Mouse (Mus musculus): ENCODE results near the gene Gucy1b2.
A peak's percentile ranks its signal among the peaks of the same experiment; 100 is the strongest.

The Gucy1b2 gene

DNA sequence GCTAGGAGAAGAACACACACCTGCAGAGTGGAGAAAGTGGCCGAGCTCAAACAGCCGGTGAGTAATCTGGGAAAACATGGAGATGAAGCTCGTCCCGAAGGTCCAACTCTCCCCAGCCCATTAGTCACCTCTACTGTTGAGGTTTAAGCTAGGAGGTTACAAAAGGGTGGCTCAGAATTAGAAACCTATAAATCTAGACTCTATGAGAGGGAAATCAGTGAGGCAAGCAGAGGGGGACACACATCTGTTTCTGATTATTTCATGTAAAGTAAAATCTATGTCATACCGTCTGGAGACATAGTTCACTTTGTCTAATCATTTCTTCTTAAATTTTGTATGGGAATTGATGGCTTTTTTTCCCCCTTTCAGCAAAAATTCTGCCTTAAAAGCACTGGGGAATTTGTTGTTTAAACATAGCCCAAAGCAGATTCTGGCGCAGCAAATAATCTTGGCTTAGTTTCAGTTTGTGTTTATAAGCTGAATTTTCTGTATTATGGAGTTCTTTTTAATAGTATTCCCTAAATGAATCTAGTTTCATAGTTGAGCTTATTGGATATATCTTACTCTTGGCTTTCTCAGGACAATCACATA is 12.2 kb downstream of the Gucy1b2 start:
- DNase-seq (ENCODE audit: low spot score), result no peak

DNA sequence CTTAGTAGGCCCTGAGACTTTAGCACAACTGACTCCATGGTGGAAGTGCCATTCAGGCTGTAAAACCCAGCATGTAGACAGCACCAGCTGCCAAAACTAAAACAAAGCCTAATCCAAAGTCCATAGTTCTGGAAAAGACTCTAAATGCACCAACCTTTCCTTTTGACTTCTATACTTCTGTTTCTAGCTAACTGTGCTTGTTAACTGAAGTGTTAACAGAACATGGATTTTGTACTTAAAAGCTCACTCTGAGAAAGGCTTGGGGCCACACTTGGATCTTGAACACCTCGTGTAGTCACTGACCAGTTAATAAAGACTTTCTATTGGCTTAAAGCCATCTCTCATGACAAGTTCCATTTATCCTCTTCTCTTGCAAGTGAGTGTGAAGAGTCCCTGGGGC is 13.1 kb downstream of the Gucy1b2 start:
- DNase-seq (ENCODE audit: low spot score), result no peak

DNA sequence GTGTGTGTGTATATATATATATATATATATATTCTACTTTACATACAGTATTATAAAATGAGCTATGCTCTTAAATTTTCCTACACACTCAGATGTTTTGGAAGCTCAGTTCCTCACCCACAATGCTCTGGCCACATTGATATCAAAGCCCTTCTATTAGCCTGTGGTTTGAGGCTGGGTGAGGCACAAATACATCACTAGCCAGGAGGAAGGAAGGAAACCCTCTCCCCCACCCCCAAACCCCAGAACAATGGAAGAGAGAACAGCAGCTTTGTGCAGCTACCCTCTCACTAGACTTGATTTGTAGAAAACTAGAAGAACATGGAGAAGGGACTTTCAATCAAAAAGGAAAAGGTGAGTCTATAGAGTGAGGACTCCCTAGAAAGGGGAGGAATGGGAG is 16.1 kb downstream of the Gucy1b2 start:
- no peak for DNase-seq (ENCODE audit: low spot score)

DNA sequence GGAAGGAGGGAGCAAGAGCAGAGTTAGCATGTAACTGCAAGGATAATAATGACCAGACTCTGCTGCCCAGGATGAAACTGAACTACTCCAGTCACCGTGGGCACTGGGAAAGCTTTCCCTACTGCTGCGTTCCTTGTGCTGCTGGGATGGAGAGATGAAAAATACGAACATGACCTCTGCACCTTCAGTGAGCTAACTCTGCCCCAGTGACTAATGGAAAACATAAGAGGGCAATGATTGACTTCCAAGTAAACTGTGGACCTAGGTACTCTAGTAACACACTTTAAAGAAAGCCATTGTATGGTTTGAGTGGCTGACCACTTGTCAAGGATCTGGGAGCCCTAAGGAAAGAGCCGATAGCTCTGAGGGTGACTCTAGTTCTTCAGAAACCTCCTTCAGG is 17.9 kb downstream of the Gucy1b2 start:
- no peak for DNase-seq (ENCODE audit: low spot score)

DNA sequence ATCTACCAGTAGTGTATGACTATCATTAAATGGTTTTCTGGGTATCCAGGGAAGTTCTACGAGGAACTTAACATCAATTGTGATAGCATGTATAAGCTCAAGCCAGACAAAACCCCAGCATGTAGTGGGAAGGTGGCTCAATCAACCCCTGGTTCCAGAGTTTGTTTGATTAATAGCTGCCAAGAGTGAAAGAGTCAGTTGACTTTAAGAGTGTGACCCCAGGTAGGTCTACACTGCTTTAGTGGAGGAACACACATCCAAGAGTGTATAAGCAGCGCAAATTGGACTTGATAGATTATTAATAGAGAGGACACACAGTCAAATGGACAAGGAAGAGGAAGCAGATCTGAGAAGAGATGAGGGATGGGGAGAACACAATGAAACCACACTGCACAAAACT is 18.3 kb downstream of the Gucy1b2 start:
- DNase-seq (ENCODE audit: low spot score), result no peak

DNA sequence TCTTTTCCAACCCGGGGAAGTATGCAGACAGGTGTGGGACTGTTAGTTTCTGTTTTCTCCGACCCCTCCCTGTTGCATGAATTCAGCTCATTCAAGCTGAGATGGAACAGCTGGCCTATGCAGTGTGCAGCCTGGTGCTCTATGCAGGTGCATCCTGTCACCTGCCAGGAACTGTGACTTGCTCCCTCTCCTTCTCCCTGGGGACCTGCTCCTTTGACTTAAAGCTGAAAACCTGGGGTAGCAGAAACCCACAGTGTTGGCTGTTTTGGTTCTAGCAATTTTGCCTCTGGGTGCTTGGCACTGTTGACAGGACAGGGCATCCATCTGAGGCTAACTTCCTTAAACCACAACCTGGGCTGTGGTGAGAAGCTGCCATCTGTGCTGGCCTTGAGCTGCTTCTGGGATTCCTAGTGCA is 30.8 kb downstream of the Gucy1b2 start:
- no peak for DNase-seq (ENCODE audit: low spot score)

DNA sequence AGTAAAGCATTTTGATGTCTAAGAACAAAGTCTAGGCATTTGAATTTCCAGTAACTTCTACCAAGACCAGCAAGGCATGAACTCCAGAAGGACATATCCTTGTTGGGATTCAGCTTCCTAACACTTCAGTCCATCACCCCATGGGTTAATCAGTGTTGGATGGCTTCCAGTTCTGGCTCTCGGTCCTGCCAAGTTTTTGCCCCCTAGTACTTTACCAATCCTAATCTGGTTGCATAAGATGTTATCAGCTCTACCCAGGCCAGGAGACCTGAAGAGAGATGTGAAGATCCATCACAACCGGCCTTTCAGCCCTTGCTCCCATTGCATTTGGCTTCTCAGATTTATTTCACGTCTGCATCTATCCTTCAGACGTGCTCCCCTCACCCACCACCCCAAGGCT is 33.8 kb downstream of the Gucy1b2 start:
- DNase-seq (ENCODE audit: low spot score), result no peak

DNA sequence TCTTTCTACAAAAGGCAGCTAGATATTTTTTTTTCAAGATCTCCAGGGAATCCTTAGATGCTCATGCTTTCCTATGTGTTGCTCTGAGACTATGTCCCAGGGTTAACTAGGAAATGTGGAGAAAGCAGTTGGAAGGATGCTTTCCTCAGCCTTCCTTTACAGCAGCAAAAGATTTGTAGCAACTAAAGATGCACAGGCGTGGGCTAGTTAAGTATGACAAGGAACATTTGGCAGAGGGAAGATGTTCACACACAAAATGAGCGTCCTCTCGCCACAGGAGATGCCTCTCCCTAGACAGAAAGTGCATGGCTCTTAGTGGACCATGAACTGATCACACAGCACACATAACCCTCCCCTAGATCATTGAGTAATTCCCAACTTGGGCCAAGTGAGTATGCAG is 38.6 kb downstream of the Gucy1b2 start:
- no peak for DNase-seq (ENCODE audit: low spot score)

DNA sequence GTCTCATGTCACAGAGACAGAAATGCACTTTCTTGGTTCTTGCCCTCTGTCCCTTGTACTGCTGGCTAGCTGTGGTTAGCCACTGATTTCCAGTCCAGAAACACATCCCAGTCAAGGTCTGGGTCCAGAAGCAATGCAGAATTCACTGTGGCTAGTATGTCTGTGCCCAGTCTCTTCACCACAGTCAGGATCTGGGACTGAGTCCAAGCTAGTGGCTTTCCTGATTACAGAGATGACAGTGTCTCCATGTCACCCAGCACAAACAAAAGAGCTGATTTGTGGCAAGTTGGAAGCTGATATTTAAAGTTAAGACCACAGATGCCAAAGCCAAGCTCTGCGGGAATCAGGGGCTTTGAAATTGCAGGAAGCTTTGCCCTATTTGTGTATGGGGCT is 39.4 kb downstream of the Gucy1b2 start:
- DNase-seq (ENCODE audit: low spot score), result no peak

DNA sequence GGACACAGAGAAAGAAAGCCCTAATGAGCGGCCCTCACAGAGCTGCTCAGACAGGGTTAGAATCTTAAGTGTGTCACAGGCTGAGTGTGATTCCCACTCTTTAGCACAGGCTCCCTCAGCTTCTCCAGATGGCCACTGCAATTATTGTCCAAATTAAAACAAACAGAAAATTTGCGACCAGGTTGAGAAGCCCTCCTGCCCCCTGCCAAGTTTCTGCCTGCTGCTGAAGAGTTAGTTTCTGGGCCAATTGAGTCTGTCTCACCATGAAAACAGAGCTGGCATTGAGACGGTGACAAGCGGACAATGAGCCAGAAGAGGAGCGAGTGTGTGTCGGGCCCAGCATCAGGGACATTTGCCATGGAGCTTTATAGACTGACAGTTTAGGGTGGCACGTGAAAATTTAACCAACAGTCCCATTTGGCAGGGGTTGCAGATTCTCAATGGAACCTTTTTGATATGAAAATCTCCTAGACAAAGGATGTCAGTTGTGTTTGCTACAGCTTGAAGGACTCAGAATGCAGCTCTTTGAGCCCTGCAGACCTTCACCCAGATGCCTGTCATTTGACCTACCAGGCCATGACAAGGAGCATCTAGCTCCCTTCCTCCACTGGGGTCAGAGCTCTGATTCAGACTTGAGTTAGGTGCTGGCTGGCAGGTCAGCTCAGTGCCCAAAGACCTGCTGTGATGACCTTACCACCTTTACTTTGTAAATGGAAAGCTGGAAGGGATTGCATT is 39.9 kb downstream of the Gucy1b2 start:
- DNase-seq (ENCODE audit: low spot score), result peak; percentile 34

DNA sequence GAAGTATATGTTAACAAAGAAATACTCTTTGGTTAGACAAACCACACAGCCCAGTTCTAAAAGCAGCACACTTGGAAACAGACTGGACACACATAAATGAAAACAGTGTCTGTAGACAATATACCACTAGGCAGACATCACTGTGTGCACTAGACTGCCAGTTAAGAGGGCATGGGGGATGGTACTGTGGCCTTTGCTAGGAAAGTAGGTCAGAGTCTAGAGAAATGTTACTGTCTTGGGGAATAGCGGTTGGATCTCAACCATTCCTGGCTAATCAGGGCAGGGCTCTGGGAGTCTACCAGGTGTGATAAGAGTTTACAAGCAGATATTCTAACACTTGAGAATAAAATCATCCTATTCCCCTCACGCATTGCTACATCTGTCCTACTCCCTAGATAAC is 60.7 kb downstream of the Gucy1b2 start:
- peak; percentile 51 for DNase-seq (ENCODE audit: low spot score)

DNA sequence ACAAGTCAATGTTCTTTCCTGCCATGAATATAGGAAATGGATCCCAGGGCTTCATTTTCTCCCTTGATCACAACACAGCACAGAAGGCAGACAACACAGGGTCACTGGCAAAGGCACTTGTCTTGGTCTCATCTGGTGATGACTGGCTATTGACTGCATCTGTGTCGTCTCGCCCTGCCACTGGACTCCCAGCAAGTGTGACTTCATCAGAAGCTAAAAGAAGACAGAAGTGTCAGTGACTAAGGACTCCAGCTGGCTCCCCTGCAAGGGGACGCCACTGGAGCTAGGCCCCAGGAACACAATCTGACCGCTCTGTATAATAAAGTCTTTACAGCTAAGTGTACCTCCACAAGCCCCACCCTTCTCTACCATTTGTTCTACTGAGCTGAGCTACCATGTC is 63.3 kb downstream of the Gucy1b2 start:
- no peak for DNase-seq (ENCODE audit: low spot score)

DNA sequence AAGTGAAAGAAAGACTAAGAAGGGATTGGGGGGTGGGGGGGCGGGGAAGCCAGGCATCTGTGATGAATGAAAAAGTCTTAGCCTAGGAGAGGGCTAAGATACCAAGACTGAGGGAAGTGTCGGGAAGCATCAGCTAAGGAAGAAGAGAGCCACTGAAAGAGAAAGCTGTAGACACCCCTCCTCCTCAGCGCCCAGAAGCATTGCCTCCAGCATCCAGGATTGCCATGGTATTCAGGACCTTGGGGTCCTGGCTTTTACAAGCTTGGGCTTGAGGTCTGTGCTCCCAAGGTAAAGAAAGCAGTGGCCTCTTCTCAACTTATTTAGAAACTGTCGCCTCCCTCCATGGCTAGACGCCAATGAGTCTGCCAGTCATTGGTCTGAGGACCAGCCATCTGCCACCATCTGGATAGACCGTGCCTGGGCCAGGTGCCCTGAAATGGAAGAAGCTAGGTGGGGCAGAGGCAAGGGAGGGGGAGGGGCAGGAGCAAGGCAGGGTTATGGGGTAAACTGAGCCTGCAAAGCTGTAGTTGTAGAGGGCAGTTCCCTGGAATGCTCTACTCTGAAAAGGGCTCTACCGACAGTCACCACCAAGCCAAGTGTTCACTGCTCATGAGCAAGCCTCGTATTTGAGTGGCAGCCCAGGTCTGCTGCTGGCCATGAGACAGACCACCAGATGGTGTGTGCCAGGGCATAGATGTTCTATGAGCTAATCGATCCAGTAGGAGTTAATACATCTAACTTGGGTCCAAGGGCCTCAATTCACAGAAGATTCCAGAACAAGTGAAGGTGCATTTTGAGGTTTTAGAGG is 66.2 kb downstream of the Gucy1b2 start:
- DNase-seq (ENCODE audit: low spot score), result no peak

DNA sequence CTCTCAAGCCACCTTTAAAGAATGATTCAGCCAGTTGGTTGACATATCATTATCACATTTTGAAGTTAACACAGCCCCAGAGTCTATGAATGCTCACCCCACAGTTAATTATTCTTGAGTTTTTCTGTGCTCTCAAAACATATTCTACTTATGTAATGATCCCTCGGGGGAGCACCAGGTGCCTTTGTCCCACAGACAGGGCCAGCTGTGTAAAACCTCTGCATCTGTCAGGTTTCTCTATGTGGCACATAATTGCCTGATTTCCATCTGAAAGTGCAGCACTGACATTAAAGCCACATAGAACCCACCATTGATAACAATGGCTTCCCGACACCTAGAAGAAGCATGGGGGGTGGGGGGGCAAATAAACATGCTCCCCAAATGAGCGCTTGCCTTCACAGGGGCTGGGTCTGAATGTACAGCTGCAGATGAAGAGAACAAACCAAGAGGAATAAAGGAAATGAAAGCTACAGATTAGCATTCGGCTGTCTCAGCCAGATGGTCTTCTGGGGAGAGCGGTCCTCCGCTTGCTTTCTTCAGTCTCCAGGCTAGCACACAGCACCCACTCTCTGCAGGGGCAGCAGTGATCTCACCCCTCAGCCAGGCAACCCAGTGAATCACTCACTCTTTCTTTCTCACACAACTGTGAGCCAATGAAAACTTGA is 66.9 kb downstream of the Gucy1b2 start:
- DNase-seq (ENCODE audit: low spot score), result no peak

DNA sequence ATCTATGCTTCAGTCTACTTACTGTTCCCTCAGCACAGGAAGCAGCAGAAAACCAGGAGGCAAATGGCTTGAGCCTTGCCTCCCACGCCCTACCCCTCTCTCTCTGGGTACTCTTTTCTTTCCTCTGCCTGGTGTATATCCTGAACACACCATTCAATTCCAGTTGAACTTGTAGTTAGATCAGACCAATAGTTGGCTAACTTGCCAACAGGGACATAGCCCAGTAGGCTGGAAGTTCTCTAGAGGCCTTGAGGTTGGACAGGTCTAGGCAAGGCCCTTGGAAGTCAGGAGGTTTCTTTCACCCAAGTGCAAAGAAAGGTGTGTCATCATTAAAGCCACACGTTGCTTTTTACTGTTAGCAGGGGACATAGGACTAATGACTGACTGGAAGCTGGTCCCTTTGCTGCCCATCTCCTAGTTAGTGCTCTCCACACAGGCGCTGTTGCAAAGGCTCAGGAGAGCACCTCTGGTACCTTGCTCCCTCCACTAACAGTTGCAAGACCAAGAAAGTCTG is 72.2 kb downstream of the Gucy1b2 start:
- DNase-seq (ENCODE audit: low spot score), result no peak

DNA sequence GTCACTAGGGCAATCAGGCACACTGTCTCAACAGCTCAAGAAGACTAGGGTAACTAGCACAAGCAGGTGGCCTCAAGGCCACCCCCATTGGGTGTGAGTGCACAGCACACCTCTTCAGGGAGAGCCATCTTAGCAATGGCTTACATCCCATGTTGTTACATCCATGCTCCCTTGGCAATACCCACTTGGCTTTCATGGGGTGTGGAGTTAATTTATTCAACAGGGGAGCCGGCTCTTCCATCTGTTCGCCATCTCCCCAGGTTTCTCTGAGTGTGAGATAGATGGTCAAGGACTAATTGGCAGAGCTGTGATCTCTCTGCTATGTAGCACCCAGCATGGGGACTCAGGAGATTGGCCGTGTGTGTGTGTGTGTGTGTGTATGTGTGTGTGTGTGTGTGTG is 73.0 kb downstream of the Gucy1b2 start:
- DNase-seq (ENCODE audit: low spot score), result no peak

DNA sequence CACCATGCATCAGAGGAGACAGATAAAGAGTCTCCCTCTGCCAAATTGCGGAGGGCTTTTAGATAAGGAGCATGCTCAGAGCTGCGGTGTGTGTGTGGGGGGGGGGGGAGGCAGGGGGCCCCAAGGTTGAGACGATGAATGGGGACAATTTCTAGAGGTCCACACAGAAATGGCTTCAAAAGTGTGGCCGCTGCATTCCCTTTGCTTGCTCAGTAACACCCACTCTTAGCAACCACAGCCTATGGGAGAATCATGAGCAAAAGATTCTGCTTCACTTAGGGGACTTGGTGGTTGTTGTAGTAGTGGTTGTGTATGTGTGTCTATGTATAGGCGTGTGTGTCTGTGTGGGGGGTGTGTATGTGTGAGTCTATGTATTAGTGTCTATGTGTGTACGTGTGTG is 75.5 kb downstream of the Gucy1b2 start:
- DNase-seq (ENCODE audit: low spot score), result no peak

DNA sequence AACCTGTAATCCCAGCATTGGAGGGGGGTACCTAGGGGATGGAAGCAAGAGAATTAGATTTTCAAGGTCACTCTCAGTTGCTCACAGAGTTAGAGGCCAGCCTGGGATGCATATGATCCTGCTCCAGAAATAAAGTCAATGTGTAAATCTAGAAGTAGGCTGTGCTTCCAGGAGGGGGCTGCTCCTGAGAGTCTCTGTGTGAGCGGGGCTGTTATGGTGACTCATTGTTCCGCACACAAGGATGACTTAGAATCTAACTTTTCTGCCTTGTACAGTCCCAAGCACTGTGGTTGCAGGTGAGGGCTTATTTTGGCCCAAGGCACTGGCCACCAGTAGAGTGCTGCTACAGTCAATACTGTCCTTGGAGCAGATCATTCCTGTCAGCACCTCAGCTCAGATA is 76.7 kb downstream of the Gucy1b2 start:
- no peak for DNase-seq (ENCODE audit: low spot score)

DNA sequence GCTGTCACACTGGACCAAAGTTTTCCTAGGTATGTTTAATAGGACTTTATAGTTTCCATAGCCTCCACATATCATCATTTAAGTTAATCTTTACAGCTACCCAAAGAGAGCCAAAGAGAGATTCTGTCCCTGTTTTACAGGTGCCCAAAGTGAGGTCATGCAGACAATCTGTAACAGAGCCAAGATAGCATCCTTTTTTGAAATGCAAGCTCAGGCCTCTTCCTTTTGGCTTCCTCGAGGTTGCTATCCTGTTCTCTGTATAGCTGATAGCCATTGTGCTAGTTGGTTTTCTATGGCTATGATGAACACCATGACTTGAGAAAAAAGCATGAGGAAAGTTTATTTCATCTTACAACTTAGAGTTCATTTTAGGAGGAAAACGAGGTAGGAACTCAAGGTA is 80.0 kb downstream of the Gucy1b2 start:
- DNase-seq (ENCODE audit: low spot score), result no peak

DNA sequence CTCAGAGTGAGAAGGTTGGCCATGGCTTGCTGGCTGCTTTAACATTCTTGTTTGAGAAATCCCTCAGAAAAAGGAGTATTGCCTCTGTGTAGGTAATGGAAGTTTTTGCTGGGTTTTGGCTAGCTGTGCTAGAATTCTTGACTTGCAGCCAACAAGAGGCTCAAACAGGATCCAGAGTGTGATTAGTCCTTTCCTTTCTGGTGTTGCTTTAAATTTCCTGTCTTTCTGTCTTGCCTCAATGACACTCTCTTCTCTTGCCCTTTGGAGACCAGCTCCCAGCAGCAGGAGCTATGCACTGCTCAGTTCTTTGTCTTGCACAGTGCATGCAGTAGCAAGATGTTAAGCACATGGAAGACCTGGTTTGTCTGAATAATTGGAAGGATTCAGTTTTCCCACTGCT is 80.4 kb downstream of the Gucy1b2 start:
- DNase-seq (ENCODE audit: low spot score), result no peak

DNA sequence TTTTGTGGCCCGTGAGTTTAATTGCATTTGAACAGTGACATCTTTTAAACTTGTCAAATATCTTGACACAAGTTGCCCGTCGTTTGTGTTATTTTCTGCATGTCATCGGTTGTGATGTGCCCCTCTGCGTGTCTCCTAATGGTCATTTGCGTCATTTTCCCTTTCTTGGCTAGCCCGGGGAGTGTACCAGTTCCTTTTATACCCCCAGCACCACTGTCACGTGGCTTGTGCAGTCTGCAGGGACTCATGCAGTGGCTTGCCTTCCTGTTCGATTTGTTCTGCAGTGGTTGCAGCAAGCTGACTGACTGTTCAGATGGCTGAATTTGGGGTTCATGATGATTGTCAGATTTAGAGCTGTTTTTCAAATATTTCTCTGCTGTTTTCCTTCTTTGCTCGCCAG is 82.1 kb downstream of the Gucy1b2 start:
- DNase-seq (ENCODE audit: low spot score), result no peak

DNA sequence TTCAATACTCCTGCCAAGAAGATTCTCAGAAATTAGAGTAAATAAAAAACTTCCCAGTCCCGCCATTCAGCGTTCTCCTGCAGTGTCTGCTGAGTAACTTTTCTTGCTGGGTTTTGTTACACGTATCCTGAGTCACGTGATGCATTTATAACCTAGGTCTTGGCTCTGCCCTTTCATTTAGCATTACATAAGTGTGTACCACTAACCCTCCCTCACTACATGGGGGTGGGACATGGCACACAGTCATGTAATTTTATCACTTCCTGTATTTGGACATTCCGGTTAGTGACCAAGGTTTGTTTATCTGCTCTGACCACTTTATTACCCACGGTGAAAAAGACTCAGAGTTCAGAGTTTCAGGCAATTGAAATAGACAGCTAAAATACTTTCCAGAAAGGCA is 85.3 kb downstream of the Gucy1b2 start:
- DNase-seq (ENCODE audit: low spot score), result no peak

DNA sequence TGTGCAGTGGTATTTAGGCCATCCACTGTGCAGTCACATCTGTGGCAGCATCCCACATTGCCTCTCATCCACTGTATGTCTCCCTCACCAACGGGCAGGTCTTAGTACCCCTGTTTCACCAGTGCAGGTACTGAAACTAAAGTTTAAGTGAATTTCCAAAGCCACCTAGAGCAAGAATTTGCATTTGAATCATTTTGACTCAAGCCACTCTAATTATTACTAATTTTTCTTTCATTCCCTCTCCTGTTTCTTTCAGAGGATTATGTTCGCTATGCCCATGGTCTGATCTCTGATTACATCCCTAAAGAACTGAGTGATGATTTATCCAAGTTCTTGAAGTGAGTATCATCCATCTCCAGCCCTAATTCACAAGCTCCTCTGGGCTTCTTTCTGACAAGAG is 92.3 kb downstream of the Gucy1b2 start:
- no peak for DNase-seq (ENCODE audit: low spot score)
